Comparison of ENCODE assay signal across 16 mouse cellular contexts in genomic region chr6:128075453-128076003, GRCm38 (mm10).
DNase-seq lines count a peak whose midpoint lies in the region; ATAC-seq and TF ChIP-seq lines count a peak whose summit lies in the region.
"Had no signal": no experiment of that assay in that cellular context is flagged by ENCODE, and none has a peak within 500 bp of the region (broad histone marks: within the 10 kb centered on the region; RNA-seq: fewer than 3 reads in every experiment).

No protein-coding gene starts in this region.

- TF ChIP-seq POLR2A in limb, embryonic 14.5 days (IDR thresholded peaks at IDR 0.05; ENCODE audit: borderline replicate concordance, extremely low read depth, insufficient read depth, insufficient read length) = no peak

- no peak for ATAC-seq in heart, embryonic 11.5 days (replicated peaks; ENCODE audit: insufficient number of reproducible peaks, low FRiP score, low TSS enrichment)
- ATAC-seq in heart, postnatal 0 days (ENCODE audit: insufficient read depth, low read depth) = no peak
- no peak for ATAC-seq in limb, embryonic 14.5 days (ENCODE audit: low FRiP score, low read depth)
- no peak for ATAC-seq in intestine, postnatal 0 days
- ATAC-seq: midbrain, embryonic 13.5 days had no signal

- no peak for TF ChIP-seq CTCF in heart, postnatal 0 days (IDR thresholded peaks at IDR 0.05; ENCODE audit: low read depth)
- TF ChIP-seq CTCF in intestine, postnatal 0 days (IDR thresholded peaks at IDR 0.05; ENCODE audit: low read depth) = no peak

- peak; percentile 95 for DNase-seq in heart, adult 11 months
- DNase-seq in heart, postnatal 25 days (ENCODE audit: low spot score) = no peak
- no peak for DNase-seq in heart, postnatal 0 days (ENCODE audit: low spot score)
- no peak for DNase-seq in limb, embryonic 14.5 days (ENCODE audit: low spot score)
- no peak for DNase-seq in urinary bladder, postnatal 36 days (ENCODE audit: low spot score in 2 of 2)
- DNase-seq: cerebellum, adult 11 months; gastrocnemius, postnatal 10 days; right cerebral cortex, adult 18-20 months; thymus, postnatal 14 days had no signal

- no peak for TF ChIP-seq EP300 in heart, postnatal 0 days (IDR thresholded peaks at IDR 0.05; ENCODE audit: low read depth)

- no peaks in the 10 kb centered on the region for H3K9me3 ChIP-seq in heart, embryonic 11.5 days (replicated peaks; ENCODE audit: control insufficient read depth, low read length)
- no peaks in the 10 kb centered on the region for H3K9me3 ChIP-seq in heart, postnatal 0 days (replicated peaks; ENCODE audit: control insufficient read depth, low read length)
- no peaks in the 10 kb centered on the region for H3K9me3 ChIP-seq in limb, embryonic 14.5 days (ENCODE audit: control insufficient read depth, low read length)
- H3K9me3 ChIP-seq in intestine, postnatal 0 days (ENCODE audit: control insufficient read depth) = no peaks in the 10 kb centered on the region
- H3K9me3 ChIP-seq: forebrain, embryonic 10.5 days; hindbrain, embryonic 12.5 days; midbrain, embryonic 13.5 days; neural tube, embryonic 13.5 days had no signal

- H3K36me3 ChIP-seq in heart, embryonic 11.5 days (ENCODE audit: control insufficient read depth, insufficient read depth, low read length) = no peaks in the 10 kb centered on the region
- H3K36me3 ChIP-seq in heart, postnatal 0 days (replicated peaks; ENCODE audit: control insufficient read depth, insufficient read depth, low read length) = 0 out of 2 replicates have a peak, but pooled peaks cover 12% of the 10 kb centered on the region
- no peaks in the 10 kb centered on the region for H3K36me3 ChIP-seq in limb, embryonic 14.5 days (ENCODE audit: control insufficient read depth, insufficient read depth, low read length)
- peaks cover 3% of the 10 kb centered on the region; the same call in 1 of the 2 replicates for H3K36me3 ChIP-seq in intestine, postnatal 0 days (ENCODE audit: control insufficient read depth, insufficient read depth)
- H3K36me3 ChIP-seq: forebrain, embryonic 10.5 days; hindbrain, embryonic 12.5 days; midbrain, embryonic 13.5 days; neural tube, embryonic 13.5 days had no signal

- no peaks in the 10 kb centered on the region for H3K27me3 ChIP-seq in heart, embryonic 11.5 days (ENCODE audit: control insufficient read depth, insufficient read depth, low read length)
- H3K27me3 ChIP-seq in heart, postnatal 0 days (ENCODE audit: control insufficient read depth, insufficient read depth, low read length) = no peaks in the 10 kb centered on the region
- no peaks in the 10 kb centered on the region for H3K27me3 ChIP-seq in limb, embryonic 14.5 days (ENCODE audit: control insufficient read depth, insufficient read depth, low read length)
- no peaks in the 10 kb centered on the region for H3K27me3 ChIP-seq in intestine, postnatal 0 days (replicated peaks; ENCODE audit: control insufficient read depth, insufficient read depth, low read length)
- H3K27me3 ChIP-seq: hindbrain, embryonic 12.5 days; midbrain, embryonic 13.5 days; neural tube, embryonic 13.5 days had no signal

- H3K27ac ChIP-seq in heart, embryonic 11.5 days (ENCODE audit: low read depth, low read length) = peak overlapping the region; percentile 24
- H3K27ac ChIP-seq in heart, postnatal 0 days (ENCODE audit: low read depth) = peak overlapping the region; percentile 69; the same call in 1 of the 2 replicates
- H3K27ac ChIP-seq in limb, embryonic 14.5 days (replicated peaks; ENCODE audit: low read depth, low read length) = 0 out of 2 replicates have a peak overlapping the region, but pooled peaks have one; percentile 83
- no peak overlapping the region for H3K27ac ChIP-seq in intestine, postnatal 0 days (ENCODE audit: low read depth, low read length)
- H3K27ac ChIP-seq: forebrain, embryonic 10.5 days; hindbrain, embryonic 12.5 days; layer of hippocampus, adult 2 months; midbrain, embryonic 13.5 days; neural tube, embryonic 13.5 days had no signal

- H3K4me2 ChIP-seq in heart, embryonic 11.5 days = no peak overlapping the region
- no peak overlapping the region for H3K4me2 ChIP-seq in heart, postnatal 0 days (ENCODE audit: low read depth, low read length)
- H3K4me2 ChIP-seq in limb, embryonic 14.5 days (replicated peaks; ENCODE audit: low read depth, low read length, severe bottlenecking) = no peak overlapping the region
- H3K4me2 ChIP-seq in intestine, postnatal 0 days (replicated peaks; ENCODE audit: low read depth) = no peak overlapping the region
- H3K4me2 ChIP-seq: hindbrain, embryonic 12.5 days; midbrain, embryonic 13.5 days; neural tube, embryonic 13.5 days had no signal

- H3K4me3 ChIP-seq in heart, embryonic 11.5 days (ENCODE audit: low read depth, low read length) = no peak overlapping the region
- no peak overlapping the region for H3K4me3 ChIP-seq in heart, postnatal 0 days (ENCODE audit: low read depth, low read length)
- no peak overlapping the region for H3K4me3 ChIP-seq in limb, embryonic 14.5 days (replicated peaks; ENCODE audit: low read length)
- H3K4me3 ChIP-seq in intestine, postnatal 0 days (ENCODE audit: low read depth, low read length) = no peak overlapping the region
- H3K4me3 ChIP-seq: forebrain, embryonic 10.5 days; hindbrain, embryonic 12.5 days; layer of hippocampus, adult 2 months; midbrain, embryonic 13.5 days; neural tube, embryonic 13.5 days had no signal

- H3K9ac ChIP-seq in heart, embryonic 11.5 days (ENCODE audit: low read depth, low read length) = no peak overlapping the region
- H3K9ac ChIP-seq in heart, postnatal 0 days (replicated peaks; ENCODE audit: low read depth, low read length) = no peak overlapping the region
- H3K9ac ChIP-seq in limb, embryonic 14.5 days (ENCODE audit: low read depth, low read length, severe bottlenecking) = no peak overlapping the region
- no peak overlapping the region for H3K9ac ChIP-seq in intestine, postnatal 0 days (ENCODE audit: low read depth, low read length)
- H3K9ac ChIP-seq: hindbrain, embryonic 12.5 days; midbrain, embryonic 13.5 days; neural tube, embryonic 13.5 days had no signal

- WGBS in heart, embryonic 11.5 days (ENCODE audit: insufficient replicate concordance) = 66% methylated on average over 5 of the region's 5 CpGs
- 29% methylated on average over 5 of the region's 5 CpGs for WGBS in heart, postnatal 0 days
- WGBS in limb, embryonic 14.5 days = 59% methylated on average over 5 of the region's 5 CpGs
- 79% methylated on average over 5 of the region's 5 CpGs for WGBS in intestine, postnatal 0 days

- intact Hi-C loops in heart, postnatal 25 days (cut with DNase I) = no loop called here

- peaks cover 68% of the 10 kb centered on the region for H3K4me1 ChIP-seq in heart, embryonic 11.5 days (ENCODE audit: control insufficient read depth, insufficient read depth, low read length)
- H3K4me1 ChIP-seq in heart, postnatal 0 days (ENCODE audit: control insufficient read depth, insufficient read depth) = peaks cover 67% of the 10 kb centered on the region
- H3K4me1 ChIP-seq in limb, embryonic 14.5 days (ENCODE audit: control insufficient read depth, insufficient read depth, low read length) = peaks cover 61% of the 10 kb centered on the region
- 0 out of 2 replicates have a peak, but pooled peaks cover 6% of the 10 kb centered on the region for H3K4me1 ChIP-seq in intestine, postnatal 0 days (replicated peaks; ENCODE audit: control insufficient read depth, insufficient read depth, low read length)
